Mouse (Mus musculus): ENCODE measurements around the gene Nnat.
A peak's percentile ranks its signal among the peaks of the same experiment; 100 is the strongest.

Gene Nnat

DNA sequence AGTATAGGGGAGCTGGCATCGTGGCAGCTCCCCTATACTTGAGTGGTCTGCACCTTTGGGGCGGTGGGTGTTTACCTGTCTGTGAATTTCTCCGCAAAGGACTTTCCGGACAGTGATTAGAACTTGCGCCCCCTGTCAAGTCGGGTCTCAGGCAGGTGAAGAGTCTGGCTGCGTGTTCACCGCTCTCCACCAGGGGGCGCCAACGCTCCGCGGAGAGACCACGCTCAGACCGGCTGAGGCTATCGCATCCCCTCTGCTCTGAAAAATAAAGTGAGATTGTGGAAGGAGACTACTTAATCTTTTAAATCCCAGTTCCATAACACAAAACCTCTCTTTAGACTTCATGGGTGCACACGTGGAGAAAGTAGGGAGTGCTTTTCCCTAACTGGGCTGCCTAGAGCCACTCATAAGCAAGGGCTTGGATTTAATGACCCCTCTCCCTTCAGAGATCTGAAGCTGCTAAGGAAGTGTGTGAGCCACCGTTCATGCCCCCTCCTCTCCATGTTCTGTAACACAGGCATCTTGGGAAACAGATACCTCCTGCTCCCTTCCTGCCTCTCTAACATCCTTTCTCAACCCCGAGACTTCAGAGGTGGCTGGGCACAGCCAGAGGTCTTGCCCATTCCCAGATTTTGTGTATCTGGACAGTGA, 45.3 kb downstream of the Nnat start:
- peak; percentile 29 for DNase-seq (ENCODE audit: low read depth)

DNA sequence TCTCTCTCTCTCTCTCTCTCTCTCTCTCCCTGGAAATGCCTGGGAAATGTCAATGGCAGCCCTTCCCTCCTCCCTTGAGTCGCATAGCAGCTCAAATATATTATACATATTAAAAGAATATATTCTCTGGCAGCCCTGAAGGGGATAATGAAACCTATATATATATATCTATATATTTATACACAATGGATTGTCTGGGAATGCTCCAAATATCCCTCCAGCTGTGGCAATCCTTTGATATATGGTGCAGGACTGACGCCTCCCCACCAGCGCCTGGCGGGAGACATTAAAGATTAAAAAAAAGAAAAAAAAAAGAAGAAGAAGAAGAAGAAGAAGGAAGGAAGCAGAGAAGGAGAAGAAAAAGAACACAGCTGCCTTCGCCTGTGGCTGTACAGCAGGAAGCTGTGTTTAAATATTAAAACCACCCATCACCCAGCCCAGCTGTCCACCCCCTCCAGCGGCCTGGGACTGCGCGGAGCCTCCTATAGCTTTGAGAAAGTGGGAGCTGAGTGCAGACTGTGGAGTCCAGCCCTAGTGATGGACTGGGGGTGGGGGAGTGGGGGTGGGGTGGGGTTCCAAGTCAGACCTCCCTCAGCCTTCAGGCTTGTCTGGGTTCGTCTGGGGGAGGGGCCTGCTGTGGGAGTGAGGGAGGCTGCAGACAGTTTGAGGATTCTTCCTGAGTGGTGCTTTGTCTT, 47.8 kb downstream of the Nnat start:
- no peak for DNase-seq (ENCODE audit: low read depth)

DNA sequence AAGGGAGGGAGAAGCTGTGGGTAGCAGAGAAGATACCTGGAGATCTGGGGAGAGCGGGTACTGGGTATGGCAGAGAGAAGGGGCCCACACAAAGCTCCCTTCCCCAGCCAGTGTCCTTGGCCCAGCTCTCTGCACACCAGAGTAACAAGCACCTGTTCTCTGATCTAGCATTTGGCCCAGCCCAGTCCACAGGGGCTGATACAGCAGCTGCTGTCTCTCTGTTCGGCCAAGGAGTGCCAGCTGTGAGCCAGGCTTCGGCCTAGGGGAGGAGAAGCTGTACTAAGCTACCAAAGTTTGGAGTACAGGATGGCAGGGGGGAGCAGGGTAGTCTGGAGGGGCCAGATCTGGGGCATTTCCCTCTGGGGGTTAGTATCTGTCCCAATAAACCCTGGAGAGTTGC, 51.9 kb downstream of the Nnat start:
- DNase-seq (ENCODE audit: low read depth), result no peak

Data from c-Kit-positive CD71-positive TER-119-negative erythroid progenitor cells, embryonic 14.5 days (primary cell).